Mouse (Mus musculus) limb, embryonic 11.5 days (tissue): ENCODE results near the gene Sipa1l1. TPM values are rescaled to one million over a fixed set of nuclear protein-coding genes. Genes with fewer than 3 reads are reported as not detected.

Source experiments
- ATAC-seq: fragments of 200-750 bp; cut with Nextera tagmentation; 2 replicates; pipeline ENCODE4 v1.8.0; 2017; ENCODE audit warnings: low read depth; ENCODE audit not compliant: insufficient number of reproducible peaks, low FRiP score, low TSS enrichment
- DNase-seq: peaks from one replicate; pipeline ENCODE4 v3.0.0-alpha.2; 2015; ENCODE audit warnings: low spot score
- H3K27ac ChIP-seq: fragments of 300-500 bp; sonication (generic); replicated peaks from 2 replicates; pipeline ENCODE4 v1.5.1; 2014; ENCODE audit warnings: low read depth, mild to moderate bottlenecking, low read length
- H3K27me3 ChIP-seq: fragments of 300-500 bp; sonication (generic); 2 replicates; pipeline ENCODE4 v1.6.1; 2014; ENCODE audit warnings: mild to moderate bottlenecking, low read length, mixed read lengths; ENCODE audit not compliant: control insufficient read depth, insufficient read depth
- H3K36me3 ChIP-seq: fragments of 300-500 bp; sonication (generic); 2 replicates; pipeline ENCODE4 v1.6.1; 2014; ENCODE audit warnings: mild to moderate bottlenecking, low read length, moderate library complexity, mixed read lengths; ENCODE audit not compliant: control insufficient read depth, insufficient read depth
- H3K4me1 ChIP-seq: fragments of 300-500 bp; sonication (generic); 2 replicates; pipeline ENCODE4 v1.6.1; 2014; ENCODE audit warnings: low read length, mixed read lengths; ENCODE audit not compliant: control insufficient read depth, insufficient read depth
- H3K4me2 ChIP-seq: fragments of 300-500 bp; sonication (generic); 2 replicates; pipeline ENCODE4 v1.6.1; 2014; ENCODE audit warnings: low read depth, mild to moderate bottlenecking, moderate library complexity; ENCODE audit not compliant: severe bottlenecking
- H3K4me3 ChIP-seq: fragments of 300-500 bp; sonication (generic); 2 replicates; pipeline ENCODE4 v1.5.1; 2014; ENCODE audit warnings: low read depth, low read length
- H3K9ac ChIP-seq: fragments of 300-500 bp; sonication (generic); 2 replicates; pipeline ENCODE4 v1.6.1; 2014; ENCODE audit warnings: mild to moderate bottlenecking, low read length
- H3K9me3 ChIP-seq: fragments of 300-500 bp; sonication (generic); 2 replicates; pipeline ENCODE4 v1.6.1; 2016; ENCODE audit warnings: low read length; ENCODE audit not compliant: control insufficient read depth
- WGBS: fragments of 180-500 bp; shearing (Covaris S2); extraction: QIAGEN DNeasy Blood & Tissue Kit; methylation state at CpG from one replicate; pipeline ENCODE4 v1.1.7; 2014; 5-methylcytosine and 5-hydroxymethylcytosine counted together
- polyA plus RNA-seq: library from polyadenylated mRNA; unstranded; fragments of >200 nt; fragmentation: Nextera tagmentation; extraction: Ambion mirVana; gene quantifications from 2 replicates; pipeline ENCODE4 v1.2.1, GENCODE M21; 2014

Gene Sipa1l1
- polyA plus RNA-seq, 1 experiment from 2014 or later: 32.5 TPM

DNA sequence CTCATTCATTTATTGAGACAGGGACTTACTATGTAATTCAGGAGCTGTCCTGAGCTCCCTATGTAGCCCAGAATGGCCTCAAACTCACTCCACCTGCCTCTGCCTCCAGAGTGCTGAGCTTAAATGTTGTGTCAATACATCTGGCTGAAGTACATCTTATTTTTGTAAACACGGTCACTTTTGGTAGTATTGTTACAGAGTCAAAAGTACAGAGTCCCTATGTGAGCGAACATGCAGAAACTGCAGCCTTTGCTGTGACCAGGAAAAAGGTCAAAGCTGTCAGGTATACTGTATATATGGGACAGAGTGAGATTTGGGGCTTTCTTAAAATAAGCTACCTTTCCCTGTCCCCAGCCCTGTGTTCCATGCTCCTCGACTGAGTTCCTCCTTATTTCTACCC is 17.6 kb downstream of the Sipa1l1 start:
- no peak for DNase-seq
- peaks cover 38% of the 10 kb centered on the region for H3K4me1 ChIP-seq

GRCm38 (mm10) chr12:82187178-82187839 is 18.2 kb downstream of the Sipa1l1 start:
- no peak overlapping the region for H3K4me2 ChIP-seq
- no peaks in the 10 kb centered on the region for H3K27me3 ChIP-seq
- H3K27ac ChIP-seq: no peak overlapping the region
- 76% methylated on average over 7 of the region's 7 CpGs for WGBS
- no peak for DNase-seq
- H3K9ac ChIP-seq: no peak overlapping the region
- H3K4me3 ChIP-seq: no peak overlapping the region
- ATAC-seq: no peak
- no peaks in the 10 kb centered on the region for H3K9me3 ChIP-seq
- H3K36me3 ChIP-seq: peaks cover under 1% of the 10 kb centered on the region; the same call in 1 of the 2 replicates
- peaks cover 38% of the 10 kb centered on the region for H3K4me1 ChIP-seq

More for the DNA sequence above, 17.6 kb downstream of the Sipa1l1 start:
- no peak overlapping the region for H3K4me2 ChIP-seq
- H3K27ac ChIP-seq: no peak overlapping the region
- no peak overlapping the region for H3K9ac ChIP-seq
- H3K4me3 ChIP-seq: no peak overlapping the region
- H3K36me3 ChIP-seq: peaks cover 2% of the 10 kb centered on the region; the same call in 1 of the 2 replicates
- no peaks in the 10 kb centered on the region for H3K27me3 ChIP-seq
- H3K9me3 ChIP-seq: no peaks in the 10 kb centered on the region
- 82% methylated on average over 3 of the region's 3 CpGs for WGBS
- no peak for ATAC-seq

GRCm38 (mm10) chr12:82188321-82189075 is 19.4 kb downstream of the Sipa1l1 start:
- peak overlapping the region; percentile 72 for H3K27ac ChIP-seq
- no peaks in the 10 kb centered on the region for H3K36me3 ChIP-seq
- H3K4me3 ChIP-seq: no peak overlapping the region
- no peaks in the 10 kb centered on the region for H3K9me3 ChIP-seq
- DNase-seq (no peak), ATAC-seq (no peak; the same call in 1 of the 2 replicates)
- H3K4me1 ChIP-seq: peaks cover 38% of the 10 kb centered on the region
- no peak overlapping the region for H3K4me2 ChIP-seq
- 70% methylated on average over 9 of the region's 9 CpGs for WGBS
- H3K27me3 ChIP-seq: no peaks in the 10 kb centered on the region
- H3K9ac ChIP-seq: no peak overlapping the region

DNA sequence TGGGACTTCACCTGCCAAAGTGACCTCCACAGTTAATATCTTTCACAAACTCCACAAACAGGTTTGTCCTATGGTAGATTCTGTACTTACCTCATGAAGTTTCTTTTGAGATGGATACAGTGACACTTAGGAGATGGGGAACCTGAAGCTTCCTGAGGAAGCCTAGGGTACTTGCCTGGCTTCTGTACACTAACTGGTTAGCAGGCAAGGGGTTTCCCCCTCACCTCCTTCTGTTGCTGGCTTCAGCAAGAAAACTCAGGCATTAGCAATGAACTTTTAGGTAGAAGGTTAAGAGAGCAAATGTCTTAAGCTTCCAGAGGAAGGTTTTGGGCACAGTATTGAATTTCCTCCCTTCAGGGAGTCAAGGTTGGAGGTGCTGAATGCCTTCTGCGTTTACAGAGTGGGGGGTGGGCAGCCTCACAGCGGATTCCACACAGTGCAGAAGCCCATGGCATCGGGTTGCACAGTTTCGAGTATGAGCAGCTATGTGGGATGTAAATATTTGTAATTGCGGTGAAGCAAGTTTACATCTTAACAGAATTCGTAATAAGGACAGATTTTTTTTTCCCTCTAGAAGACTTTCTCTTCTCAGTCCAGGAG is 20.1 kb downstream of the Sipa1l1 start:
- H3K27me3 ChIP-seq: no peaks in the 10 kb centered on the region
- peaks cover 38% of the 10 kb centered on the region for H3K4me1 ChIP-seq
- H3K9me3 ChIP-seq: no peaks in the 10 kb centered on the region
- DNase-seq (peak; percentile 58), ATAC-seq (peak; percentile 85; the same call in 1 of the 2 replicates)
- peak overlapping the region; percentile 72 for H3K27ac ChIP-seq
- H3K4me2 ChIP-seq: peak overlapping the region; percentile 8; the same call in 1 of the 2 replicates
- no peak overlapping the region for H3K9ac ChIP-seq
- no peaks in the 10 kb centered on the region for H3K36me3 ChIP-seq
- WGBS: 16% methylated on average over 6 of the region's 6 CpGs
- H3K4me3 ChIP-seq: no peak overlapping the region

GRCm38 (mm10) chr12:82189715-82190581 is 20.8 kb downstream of the Sipa1l1 start:
- H3K9ac ChIP-seq: no peak overlapping the region
- peak overlapping the region; percentile 72 for H3K27ac ChIP-seq
- no peaks in the 10 kb centered on the region for H3K36me3 ChIP-seq
- WGBS: 82% methylated on average over 16 of the region's 16 CpGs
- no peaks in the 10 kb centered on the region for H3K27me3 ChIP-seq
- H3K4me2 ChIP-seq: peak overlapping the region; percentile 8; the same call in 1 of the 2 replicates
- peaks cover 40% of the 10 kb centered on the region for H3K4me1 ChIP-seq
- no peaks in the 10 kb centered on the region for H3K9me3 ChIP-seq
- no peak for ATAC-seq
- DNase-seq: no peak
- H3K4me3 ChIP-seq: no peak overlapping the region

DNA sequence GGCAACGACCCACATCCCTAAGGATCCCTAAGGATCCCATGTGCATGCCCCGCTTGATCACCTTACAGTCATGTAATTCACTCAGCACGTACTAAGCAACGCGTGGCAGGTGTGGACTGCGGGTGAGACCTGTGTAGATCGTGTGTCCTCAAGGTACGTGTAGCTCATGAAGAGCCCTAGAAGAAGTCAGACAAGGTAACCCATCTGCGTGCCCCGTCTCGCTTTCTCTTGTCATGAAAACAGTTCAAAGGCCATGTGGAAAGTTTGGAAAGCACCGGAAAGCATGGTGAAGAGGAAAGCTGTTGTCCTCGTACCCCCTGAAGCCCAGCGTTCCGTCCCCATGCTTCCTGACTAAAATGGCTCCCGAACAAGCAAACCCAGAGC is 21.5 kb downstream of the Sipa1l1 start:
- ATAC-seq (no peak), DNase-seq (no peak)
- peaks cover 41% of the 10 kb centered on the region for H3K4me1 ChIP-seq
- H3K27me3 ChIP-seq: no peaks in the 10 kb centered on the region
- H3K4me2 ChIP-seq: no peak overlapping the region
- no peaks in the 10 kb centered on the region for H3K9me3 ChIP-seq
- no peak overlapping the region for H3K9ac ChIP-seq
- no peak overlapping the region for H3K4me3 ChIP-seq
- H3K27ac ChIP-seq: no peak overlapping the region
- WGBS: 93% methylated on average over 16 of the region's 16 CpGs
- H3K36me3 ChIP-seq: no peaks in the 10 kb centered on the region

GRCm38 (mm10) chr12:82191686-82192085 is 22.6 kb downstream of the Sipa1l1 start:
- Histone ChIP-seq H3K27me3 (no peaks in the 10 kb centered on the region), H3K4me3 (no peak overlapping the region), H3K27ac (no peak overlapping the region), H3K4me2 (no peak overlapping the region), H3K4me1 (peaks cover 46% of the 10 kb centered on the region), H3K9me3 (no peaks in the 10 kb centered on the region), H3K36me3 (no peaks in the 10 kb centered on the region), H3K9ac (no peak overlapping the region)
- ATAC-seq (no peak), DNase-seq (no peak)
- 84% methylated on average over 5 of the region's 5 CpGs for WGBS

GRCm38 (mm10) chr12:82192641-82193054 is 23.5 kb downstream of the Sipa1l1 start:
- Histone ChIP-seq H3K4me3 (no peak overlapping the region), H3K4me1 (peaks cover 48% of the 10 kb centered on the region), H3K36me3 (no peaks in the 10 kb centered on the region), H3K9ac (no peak overlapping the region), H3K9me3 (no peaks in the 10 kb centered on the region), H3K4me2 (no peak overlapping the region), H3K27ac (no peak overlapping the region), H3K27me3 (no peaks in the 10 kb centered on the region)
- DNase-seq: no peak
- WGBS: 70% methylated on average over 4 of the region's 4 CpGs
- no peak for ATAC-seq
